Mouse (Mus musculus): Measurements from ENCODE around the gene Tmcc3. TPM values are rescaled to one million over a fixed set of nuclear protein-coding genes. Genes with fewer than 3 reads are reported as not detected.

Tmcc3 gene
- polyA plus RNA-seq, 1 experiment from 2014 or later: 14.3 TPM

- H3K9me3 ChIP-seq (ENCODE audit: low read length): no peaks in the 10 kb centered on the region
- DNase-seq (ENCODE audit: low spot score) (no peak), ATAC-seq (no peak)
- no peak for TF ChIP-seq CTCF (IDR thresholded peaks at IDR 0.05)
- TF ChIP-seq EP300 (IDR thresholded peaks at IDR 0.05): no peak
- no peak overlapping the region for H3K4me3 ChIP-seq (ENCODE audit: low read depth, low read length)
- H3K27me3 ChIP-seq (replicated peaks; ENCODE audit: insufficient read depth, low read length): no peaks in the 10 kb centered on the region
- 61% methylated on average over 9 of the region's 9 CpGs for WGBS
- H3K4me1 ChIP-seq (ENCODE audit: insufficient read depth, low read depth, low read length): peaks cover 5% of the 10 kb centered on the region; the same call in 1 of the 2 replicates
- H3K36me3 ChIP-seq (ENCODE audit: insufficient read depth, low read length): no peaks in the 10 kb centered on the region
- no peak overlapping the region for H3K9ac ChIP-seq (replicated peaks; ENCODE audit: low read depth)
- no peak overlapping the region for H3K27ac ChIP-seq (ENCODE audit: low read length)
- no peak overlapping the region for H3K4me2 ChIP-seq (replicated peaks; ENCODE audit: low read depth, low read length)
Measured at GRCm38 (mm10) chr10:94352877-94353853, 41.4 kb downstream of the Tmcc3 start.

- H3K9ac ChIP-seq (replicated peaks; ENCODE audit: low read depth): no peak overlapping the region
- no peak for TF ChIP-seq CTCF (IDR thresholded peaks at IDR 0.05)
- TF ChIP-seq EP300 (IDR thresholded peaks at IDR 0.05): no peak
Measured at GRCm38 (mm10) chr10:94354005-94354404, 42.3 kb downstream of the Tmcc3 start.

GRCm38 (mm10) chr10:94354427-94354826 is 42.7 kb downstream of the Tmcc3 start:
- Histone ChIP-seq H3K4me2 (replicated peaks; ENCODE audit: low read depth, low read length) (no peak overlapping the region), H3K4me1 (ENCODE audit: insufficient read depth, low read depth, low read length) (peaks cover 5% of the 10 kb centered on the region; the same call in 1 of the 2 replicates), H3K36me3 (ENCODE audit: insufficient read depth, low read length) (no peaks in the 10 kb centered on the region), H3K9me3 (ENCODE audit: low read length) (no peaks in the 10 kb centered on the region), H3K27ac (ENCODE audit: low read length) (no peak overlapping the region), H3K9ac (replicated peaks; ENCODE audit: low read depth) (no peak overlapping the region), H3K27me3 (replicated peaks; ENCODE audit: insufficient read depth, low read length) (no peaks in the 10 kb centered on the region), H3K4me3 (ENCODE audit: low read depth, low read length) (no peak overlapping the region)
- TF ChIP-seq EP300 (IDR thresholded peaks at IDR 0.05) (no peak), CTCF (IDR thresholded peaks at IDR 0.05) (no peak)
- ATAC-seq: no peak
- 73% methylated on average over 3 of the region's 3 CpGs for WGBS
- no peak for DNase-seq (ENCODE audit: low spot score)

More at GRCm38 (mm10) chr10:94354005-94354404, 42.3 kb downstream of the Tmcc3 start:
- no peak overlapping the region for H3K27ac ChIP-seq (ENCODE audit: low read length)
- ATAC-seq: no peak
- no peak for DNase-seq (ENCODE audit: low spot score)
- H3K4me3 ChIP-seq (ENCODE audit: low read depth, low read length): no peak overlapping the region
- WGBS: 43% methylated on average over 4 of the region's 4 CpGs
- H3K27me3 ChIP-seq (replicated peaks; ENCODE audit: insufficient read depth, low read length): no peaks in the 10 kb centered on the region
- H3K9me3 ChIP-seq (ENCODE audit: low read length): no peaks in the 10 kb centered on the region
- no peak overlapping the region for H3K4me2 ChIP-seq (replicated peaks; ENCODE audit: low read depth, low read length)
- H3K36me3 ChIP-seq (ENCODE audit: insufficient read depth, low read length): no peaks in the 10 kb centered on the region
- H3K4me1 ChIP-seq (ENCODE audit: insufficient read depth, low read depth, low read length): peaks cover 5% of the 10 kb centered on the region; the same call in 1 of the 2 replicates

GRCm38 (mm10) chr10:94356504-94357169 is 44.9 kb downstream of the Tmcc3 start:
- H3K4me2 ChIP-seq (replicated peaks; ENCODE audit: low read depth, low read length): no peak overlapping the region
- H3K4me3 ChIP-seq (ENCODE audit: low read depth, low read length): no peak overlapping the region
- ATAC-seq (no peak), DNase-seq (ENCODE audit: low spot score) (no peak)
- no peaks in the 10 kb centered on the region for H3K36me3 ChIP-seq (ENCODE audit: insufficient read depth, low read length)
- H3K27me3 ChIP-seq (replicated peaks; ENCODE audit: insufficient read depth, low read length): no peaks in the 10 kb centered on the region
- H3K9ac ChIP-seq (replicated peaks; ENCODE audit: low read depth): no peak overlapping the region
- WGBS: 74% methylated on average over 13 of the region's 13 CpGs
- H3K4me1 ChIP-seq (ENCODE audit: insufficient read depth, low read depth, low read length): no peaks in the 10 kb centered on the region
- no peak for TF ChIP-seq EP300 (IDR thresholded peaks at IDR 0.05)
- TF ChIP-seq CTCF (IDR thresholded peaks at IDR 0.05): no peak
- no peak overlapping the region for H3K27ac ChIP-seq (ENCODE audit: low read length)
- no peaks in the 10 kb centered on the region for H3K9me3 ChIP-seq (ENCODE audit: low read length)

GRCm38 (mm10) chr10:94360664-94361063 is 48.9 kb downstream of the Tmcc3 start:
- Histone ChIP-seq H3K9ac (replicated peaks; ENCODE audit: low read depth) (no peak overlapping the region), H3K4me3 (ENCODE audit: low read depth, low read length) (no peak overlapping the region), H3K27ac (ENCODE audit: low read length) (no peak overlapping the region), H3K9me3 (ENCODE audit: low read length) (no peaks in the 10 kb centered on the region; the same call in 1 of the 2 replicates), H3K4me1 (ENCODE audit: insufficient read depth, low read depth, low read length) (no peaks in the 10 kb centered on the region), H3K36me3 (ENCODE audit: insufficient read depth, low read length) (no peaks in the 10 kb centered on the region), H3K4me2 (replicated peaks; ENCODE audit: low read depth, low read length) (no peak overlapping the region), H3K27me3 (replicated peaks; ENCODE audit: insufficient read depth, low read length) (no peaks in the 10 kb centered on the region)
- DNase-seq (ENCODE audit: low spot score) (no peak), ATAC-seq (no peak)
- 47% methylated on average over 1 of the region's 1 CpGs for WGBS
- TF ChIP-seq EP300 (IDR thresholded peaks at IDR 0.05) (no peak), CTCF (IDR thresholded peaks at IDR 0.05) (no peak)

GRCm38 (mm10) chr10:94371293-94371692 is 59.5 kb downstream of the Tmcc3 start:
- no peaks in the 10 kb centered on the region for H3K27me3 ChIP-seq (replicated peaks; ENCODE audit: insufficient read depth, low read length)
- WGBS: 51% methylated on average over 2 of the region's 2 CpGs
- ATAC-seq (no peak), DNase-seq (ENCODE audit: low spot score) (no peak)
- no peaks in the 10 kb centered on the region for H3K4me1 ChIP-seq (ENCODE audit: insufficient read depth, low read depth, low read length)
- H3K36me3 ChIP-seq (ENCODE audit: insufficient read depth, low read length): no peaks in the 10 kb centered on the region
- no peak overlapping the region for H3K4me2 ChIP-seq (replicated peaks; ENCODE audit: low read depth, low read length)
- no peaks in the 10 kb centered on the region for H3K9me3 ChIP-seq (ENCODE audit: low read length)
- H3K4me3 ChIP-seq (ENCODE audit: low read depth, low read length): no peak overlapping the region
- TF ChIP-seq CTCF (IDR thresholded peaks at IDR 0.05) (no peak), EP300 (IDR thresholded peaks at IDR 0.05) (no peak)
- no peak overlapping the region for H3K27ac ChIP-seq (ENCODE audit: low read length)
- H3K9ac ChIP-seq (replicated peaks; ENCODE audit: low read depth): no peak overlapping the region
